Mouse (Mus musculus) limb, embryonic 13.5 days (tissue): ENCODE results near the gene Plcb1. TPM values are rescaled to one million over a fixed set of nuclear protein-coding genes. Genes with fewer than 3 reads are reported as not detected.

Experiments used
- ATAC-seq: fragments of 200-750 bp; cut with Nextera tagmentation; 2 replicates; pipeline ENCODE4 v1.8.0; 2017; ENCODE audit warnings: low read depth, moderate number of reproducible peaks, moderate TSS enrichment; ENCODE audit not compliant: low FRiP score
- H3K27ac ChIP-seq: fragments of 300-500 bp; sonication (generic); 2 replicates; pipeline ENCODE4 v1.5.1; 2015; ENCODE audit warnings: inconsistent platforms, mild to moderate bottlenecking, moderate library complexity
- H3K27me3 ChIP-seq: fragments of 300-500 bp; sonication (generic); 2 replicates; pipeline ENCODE4 v1.6.1; 2015; ENCODE audit warnings: mild to moderate bottlenecking, inconsistent platforms
- H3K36me3 ChIP-seq: fragments of 300-500 bp; sonication (generic); 2 replicates; pipeline ENCODE4 v1.6.1; 2015; ENCODE audit warnings: inconsistent platforms, mild to moderate bottlenecking, moderate library complexity
- H3K4me1 ChIP-seq: fragments of 300-500 bp; sonication (generic); 2 replicates; pipeline ENCODE4 v1.6.1; 2015; ENCODE audit warnings: inconsistent platforms
- H3K4me2 ChIP-seq: fragments of 300-500 bp; sonication (generic); replicated peaks from 2 replicates; pipeline ENCODE4 v1.6.1; 2015; ENCODE audit warnings: inconsistent platforms, mild to moderate bottlenecking, moderate library complexity
- H3K4me3 ChIP-seq: fragments of 300-500 bp; sonication (generic); 2 replicates; pipeline ENCODE4 v1.5.1; 2015; ENCODE audit warnings: moderate library complexity, mild to moderate bottlenecking, inconsistent platforms
- H3K9ac ChIP-seq: fragments of 300-500 bp; sonication (generic); 2 replicates; pipeline ENCODE4 v1.6.1; 2015; ENCODE audit warnings: mild to moderate bottlenecking, inconsistent platforms
- H3K9me3 ChIP-seq: fragments of 300-500 bp; sonication (generic); 2 replicates; pipeline ENCODE4 v1.6.1; 2016; ENCODE audit warnings: inconsistent platforms
- WGBS: fragments of 180-500 bp; shearing (Covaris S2); methylation state at CpG from one replicate; pipeline ENCODE4 v1.1.7; 2015; 5-methylcytosine and 5-hydroxymethylcytosine counted together
- polyA plus RNA-seq: library from polyadenylated mRNA; unstranded; fragments of >200 nt; fragmentation: Nextera tagmentation; extraction: Ambion mirVana; gene quantifications from 2 replicates; pipeline ENCODE4 v1.2.1, GENCODE M21; 2015

The Plcb1 gene
- polyA plus RNA-seq, 1 experiment from 2014 or later = 15.5 TPM

GRCm38 (mm10) chr2:135259136-135259535 is 473.3 kb downstream of the Plcb1 start:
- WGBS = 60% methylated on average over 3 of the region's 3 CpGs
- H3K9ac ChIP-seq = no peak overlapping the region
- no peak; the same call in 1 of the 2 replicates for ATAC-seq
- no peaks in the 10 kb centered on the region for H3K36me3 ChIP-seq
- no peaks in the 10 kb centered on the region for H3K9me3 ChIP-seq
- no peak overlapping the region for H3K4me2 ChIP-seq
- no peaks in the 10 kb centered on the region for H3K4me1 ChIP-seq
- no peak overlapping the region for H3K27ac ChIP-seq
- H3K27me3 ChIP-seq = no peaks in the 10 kb centered on the region
- H3K4me3 ChIP-seq = no peak overlapping the region

GRCm38 (mm10) chr2:135263943-135264342 is 478.1 kb downstream of the Plcb1 start:
- WGBS = 74% methylated on average over 2 of the region's 2 CpGs

GRCm38 (mm10) chr2:135274949-135275348 is 489.1 kb downstream of the Plcb1 start:
- H3K4me3 ChIP-seq = no peak overlapping the region
- no peaks in the 10 kb centered on the region for H3K9me3 ChIP-seq
- H3K4me1 ChIP-seq = no peaks in the 10 kb centered on the region
- ATAC-seq = no peak
- no peak overlapping the region for H3K27ac ChIP-seq
- H3K36me3 ChIP-seq = no peaks in the 10 kb centered on the region
- no peak overlapping the region for H3K4me2 ChIP-seq
- no peaks in the 10 kb centered on the region for H3K27me3 ChIP-seq
- no peak overlapping the region for H3K9ac ChIP-seq
- WGBS = 78% methylated on average over 5 of the region's 5 CpGs

More at GRCm38 (mm10) chr2:135263943-135264342, 478.1 kb downstream of the Plcb1 start:
- no peak overlapping the region for H3K4me2 ChIP-seq
- ATAC-seq = no peak
- no peak overlapping the region for H3K9ac ChIP-seq
- H3K4me3 ChIP-seq = no peak overlapping the region
- H3K36me3 ChIP-seq = no peaks in the 10 kb centered on the region
- no peaks in the 10 kb centered on the region for H3K9me3 ChIP-seq
- no peaks in the 10 kb centered on the region for H3K27me3 ChIP-seq
- H3K4me1 ChIP-seq = no peaks in the 10 kb centered on the region
- no peak overlapping the region for H3K27ac ChIP-seq

GRCm38 (mm10) chr2:135278506-135278905 is 492.6 kb downstream of the Plcb1 start:
- Histone ChIP-seq H3K27me3 (no peaks in the 10 kb centered on the region), H3K36me3 (no peaks in the 10 kb centered on the region), H3K9me3 (no peaks in the 10 kb centered on the region), H3K4me2 (no peak overlapping the region), H3K9ac (no peak overlapping the region), H3K27ac (no peak overlapping the region), H3K4me1 (no peaks in the 10 kb centered on the region), H3K4me3 (no peak overlapping the region)
- ATAC-seq = no peak
- 22% methylated on average over 3 of the region's 3 CpGs for WGBS

GRCm38 (mm10) chr2:135279026-135279425 is 493.2 kb downstream of the Plcb1 start:
- 64% methylated on average over 6 of the region's 6 CpGs for WGBS
- H3K4me2 ChIP-seq = no peak overlapping the region
- no peak for ATAC-seq

GRCm38 (mm10) chr2:135283783-135284182 is 497.9 kb downstream of the Plcb1 start:
- no peak for ATAC-seq
- H3K4me1 ChIP-seq = no peaks in the 10 kb centered on the region
- H3K27ac ChIP-seq = no peak overlapping the region
- no peaks in the 10 kb centered on the region for H3K36me3 ChIP-seq
- no peaks in the 10 kb centered on the region for H3K9me3 ChIP-seq
- no peak overlapping the region for H3K4me3 ChIP-seq
- H3K27me3 ChIP-seq = no peaks in the 10 kb centered on the region
- 79% methylated on average over 3 of the region's 3 CpGs for WGBS
- no peak overlapping the region for H3K4me2 ChIP-seq
- H3K9ac ChIP-seq = no peak overlapping the region

More at GRCm38 (mm10) chr2:135279026-135279425, 493.2 kb downstream of the Plcb1 start:
- no peak overlapping the region for H3K4me3 ChIP-seq
- no peak overlapping the region for H3K9ac ChIP-seq
- H3K27ac ChIP-seq = no peak overlapping the region
- no peaks in the 10 kb centered on the region for H3K9me3 ChIP-seq
- H3K4me1 ChIP-seq = no peaks in the 10 kb centered on the region
- H3K36me3 ChIP-seq = no peaks in the 10 kb centered on the region
- H3K27me3 ChIP-seq = no peaks in the 10 kb centered on the region

GRCm38 (mm10) chr2:135296184-135296769 is 510.4 kb downstream of the Plcb1 start:
- H3K9me3 ChIP-seq = no peaks in the 10 kb centered on the region
- no peak overlapping the region for H3K4me3 ChIP-seq
- no peaks in the 10 kb centered on the region for H3K4me1 ChIP-seq
- no peak overlapping the region for H3K9ac ChIP-seq
- no peaks in the 10 kb centered on the region for H3K36me3 ChIP-seq
- no peak for ATAC-seq
- no peak overlapping the region for H3K27ac ChIP-seq
- WGBS = 88% methylated on average over 8 of the region's 8 CpGs
- no peaks in the 10 kb centered on the region for H3K27me3 ChIP-seq
- no peak overlapping the region for H3K4me2 ChIP-seq

- no peak overlapping the region for H3K27ac ChIP-seq
- no peak overlapping the region for H3K4me3 ChIP-seq
- no peak for ATAC-seq
- no peaks in the 10 kb centered on the region for H3K27me3 ChIP-seq
- no peak overlapping the region for H3K9ac ChIP-seq
- H3K4me1 ChIP-seq = no peaks in the 10 kb centered on the region
- 93% methylated on average over 1 of the region's 1 CpGs for WGBS
- no peaks in the 10 kb centered on the region for H3K36me3 ChIP-seq
- H3K4me2 ChIP-seq = no peak overlapping the region
- no peaks in the 10 kb centered on the region for H3K9me3 ChIP-seq
Observed at GRCm38 (mm10) chr2:135300480-135300879, 514.6 kb downstream of the Plcb1 start.

GRCm38 (mm10) chr2:135302483-135302882 is 516.6 kb downstream of the Plcb1 start:
- 91% methylated on average over 2 of the region's 2 CpGs for WGBS
- H3K4me1 ChIP-seq = no peaks in the 10 kb centered on the region
- H3K9ac ChIP-seq = no peak overlapping the region
- H3K27me3 ChIP-seq = no peaks in the 10 kb centered on the region
- no peak overlapping the region for H3K4me3 ChIP-seq
- H3K36me3 ChIP-seq = no peaks in the 10 kb centered on the region
- no peak overlapping the region for H3K27ac ChIP-seq
- no peak for ATAC-seq
- no peak overlapping the region for H3K4me2 ChIP-seq
- H3K9me3 ChIP-seq = no peaks in the 10 kb centered on the region

- H3K9ac ChIP-seq = no peak overlapping the region
- no peak for ATAC-seq
- WGBS = 75% methylated on average over 3 of the region's 3 CpGs
Observed at GRCm38 (mm10) chr2:135305186-135305585, 519.3 kb downstream of the Plcb1 start.

GRCm38 (mm10) chr2:135305736-135306471 is 520.0 kb downstream of the Plcb1 start:
- ATAC-seq = no peak
- H3K27ac ChIP-seq = no peak overlapping the region
- H3K9me3 ChIP-seq = no peaks in the 10 kb centered on the region
- WGBS = 68% methylated on average over 7 of the region's 7 CpGs
- no peak overlapping the region for H3K9ac ChIP-seq
- H3K27me3 ChIP-seq = no peaks in the 10 kb centered on the region
- no peaks in the 10 kb centered on the region for H3K36me3 ChIP-seq
- no peak overlapping the region for H3K4me3 ChIP-seq
- H3K4me2 ChIP-seq = no peak overlapping the region
- H3K4me1 ChIP-seq = no peaks in the 10 kb centered on the region

More at GRCm38 (mm10) chr2:135305186-135305585, 519.3 kb downstream of the Plcb1 start:
- Histone ChIP-seq H3K27ac (no peak overlapping the region), H3K4me2 (no peak overlapping the region), H3K9me3 (no peaks in the 10 kb centered on the region), H3K4me3 (no peak overlapping the region), H3K4me1 (no peaks in the 10 kb centered on the region), H3K27me3 (no peaks in the 10 kb centered on the region), H3K36me3 (no peaks in the 10 kb centered on the region)

GRCm38 (mm10) chr2:135306472-135306771 is 520.6 kb downstream of the Plcb1 start:
- no peaks in the 10 kb centered on the region for H3K27me3 ChIP-seq
- H3K4me1 ChIP-seq = no peaks in the 10 kb centered on the region
- H3K36me3 ChIP-seq = no peaks in the 10 kb centered on the region
- 64% methylated on average over 2 of the region's 2 CpGs for WGBS
- ATAC-seq = no peak
- H3K27ac ChIP-seq = no peak overlapping the region
- H3K4me2 ChIP-seq = no peak overlapping the region
- no peak overlapping the region for H3K4me3 ChIP-seq
- no peaks in the 10 kb centered on the region for H3K9me3 ChIP-seq
- H3K9ac ChIP-seq = no peak overlapping the region

- Histone ChIP-seq H3K9me3 (no peaks in the 10 kb centered on the region), H3K4me3 (no peak overlapping the region), H3K4me1 (no peaks in the 10 kb centered on the region), H3K9ac (no peak overlapping the region), H3K36me3 (no peaks in the 10 kb centered on the region), H3K27me3 (no peaks in the 10 kb centered on the region), H3K4me2 (no peak overlapping the region), H3K27ac (no peak overlapping the region)
- no peak for ATAC-seq
- 88% methylated on average over 4 of the region's 4 CpGs for WGBS
Observed at GRCm38 (mm10) chr2:135307787-135308186, 521.9 kb downstream of the Plcb1 start.
